Mouse (Mus musculus): Measurements from ENCODE around the gene Nt5c. TPM values are rescaled to one million over a fixed set of nuclear protein-coding genes. Genes with fewer than 3 reads are reported as not detected.
A peak's percentile ranks its signal among the peaks of the same experiment; 100 is the strongest.

Nt5c gene
- total and polyA plus RNA-seq, 2 experiments: 32.6 to 39.2 TPM

- Histone ChIP-seq H3K27ac (replicated peaks; ENCODE audit: insufficient read depth, low read depth, low read length) (no peak overlapping the region), H3K4me1 (ENCODE audit: control insufficient read depth, insufficient read depth, low read length) (peaks cover 17% of the 10 kb centered on the region), H3K4me3 (ENCODE audit: insufficient read depth, low read depth, low read length) (peak overlapping the region; percentile 58; the same call in 1 of the 2 replicates), H3K36me3 (ENCODE audit: control insufficient read depth, insufficient read depth, low read length) (no peaks in the 10 kb centered on the region), H3K9ac (ENCODE audit: low read depth, low read length) (no peak overlapping the region), H3K27me3 (ENCODE audit: control insufficient read depth, insufficient read depth, low read length) (no peaks in the 10 kb centered on the region), H3K79me2 (ENCODE audit: control insufficient read depth, insufficient read depth, low read length) (no peaks in the 10 kb centered on the region)
- WGBS: 48% methylated on average over 11 of the region's 11 CpGs
- DNase-seq (ENCODE audit: extremely low read depth, low read depth, low spot score): peak; percentile 33
- TF ChIP-seq CTCF (IDR thresholded peaks at IDR 0.05; ENCODE audit: low read depth, low read length) (no peak), POLR2A (IDR thresholded peaks at IDR 0.05; ENCODE audit: extremely low read depth, insufficient read depth, low read length) (no peak)
Observed at GRCm38 (mm10) chr11:115463397-115463796, 28.3 kb downstream of the Nt5c start.

- WGBS: 32% methylated on average over 16 of the region's 16 CpGs
- Histone ChIP-seq H3K79me2 (ENCODE audit: control insufficient read depth, insufficient read depth, low read length) (no peaks in the 10 kb centered on the region), H3K27me3 (ENCODE audit: control insufficient read depth, insufficient read depth, low read length) (no peaks in the 10 kb centered on the region), H3K4me1 (ENCODE audit: control insufficient read depth, insufficient read depth, low read length) (peaks cover 21% of the 10 kb centered on the region), H3K9ac (ENCODE audit: low read depth, low read length) (peak within 1 kb of the TSS; percentile 75), H3K36me3 (ENCODE audit: control insufficient read depth, insufficient read depth, low read length) (no peaks in the 10 kb centered on the region), H3K4me3 (ENCODE audit: insufficient read depth, low read depth, low read length) (peak within 1 kb of the TSS; percentile 58), H3K27ac (replicated peaks; ENCODE audit: insufficient read depth, low read depth, low read length) (peak within 1 kb of the TSS; percentile 83)
- TF ChIP-seq CTCF (IDR thresholded peaks at IDR 0.05; ENCODE audit: low read depth, low read length): peak; percentile 15; the same call in 1 of the 2 replicates
- TF ChIP-seq POLR2A (IDR thresholded peaks at IDR 0.05; ENCODE audit: extremely low read depth, insufficient read depth, low read length): 0 out of 2 replicates have a peak, but pooled peaks have one; percentile 27
- peak; percentile 91 for DNase-seq (ENCODE audit: extremely low read depth, low read depth, low spot score)
Observed at GRCm38 (mm10) chr11:115462243-115462891, 29.3 kb downstream of the Nt5c start, which contains the start of gene Slc16a5. TSS of gene Slc16a5 (plus strand) at chr11:115462474.

- peak overlapping the region; percentile 75 for H3K9ac ChIP-seq (ENCODE audit: low read depth, low read length)
- DNase-seq (ENCODE audit: extremely low read depth, low read depth, low spot score): no peak
- peak overlapping the region; percentile 83 for H3K27ac ChIP-seq (replicated peaks; ENCODE audit: insufficient read depth, low read depth, low read length)
- no peaks in the 10 kb centered on the region for H3K36me3 ChIP-seq (ENCODE audit: control insufficient read depth, insufficient read depth, low read length)
- peaks cover 24% of the 10 kb centered on the region for H3K4me1 ChIP-seq (ENCODE audit: control insufficient read depth, insufficient read depth, low read length)
- no peaks in the 10 kb centered on the region for H3K27me3 ChIP-seq (ENCODE audit: control insufficient read depth, insufficient read depth, low read length)
- TF ChIP-seq POLR2A (IDR thresholded peaks at IDR 0.05; ENCODE audit: extremely low read depth, insufficient read depth, low read length) (no peak), CTCF (IDR thresholded peaks at IDR 0.05; ENCODE audit: low read depth, low read length) (no peak)
- H3K79me2 ChIP-seq (ENCODE audit: control insufficient read depth, insufficient read depth, low read length): no peaks in the 10 kb centered on the region
- WGBS: 21% methylated on average over 5 of the region's 5 CpGs
- H3K4me3 ChIP-seq (ENCODE audit: insufficient read depth, low read depth, low read length): peak overlapping the region; percentile 46; the same call in 1 of the 2 replicates
Observed at GRCm38 (mm10) chr11:115461846-115462242, 29.8 kb downstream of the Nt5c start.

- Histone ChIP-seq H3K36me3 (ENCODE audit: control insufficient read depth, insufficient read depth, low read length) (no peaks in the 10 kb centered on the region), H3K27me3 (ENCODE audit: control insufficient read depth, insufficient read depth, low read length) (no peaks in the 10 kb centered on the region), H3K79me2 (ENCODE audit: control insufficient read depth, insufficient read depth, low read length) (no peaks in the 10 kb centered on the region), H3K4me1 (ENCODE audit: control insufficient read depth, insufficient read depth, low read length) (peaks cover 24% of the 10 kb centered on the region), H3K4me3 (ENCODE audit: insufficient read depth, low read depth, low read length) (no peak overlapping the region), H3K27ac (replicated peaks; ENCODE audit: insufficient read depth, low read depth, low read length) (no peak overlapping the region), H3K9ac (ENCODE audit: low read depth, low read length) (no peak overlapping the region)
- DNase-seq (ENCODE audit: extremely low read depth, low read depth, low spot score): no peak
- 81% methylated on average over 8 of the region's 8 CpGs for WGBS
- TF ChIP-seq CTCF (IDR thresholded peaks at IDR 0.05; ENCODE audit: low read depth, low read length) (no peak), POLR2A (IDR thresholded peaks at IDR 0.05; ENCODE audit: extremely low read depth, insufficient read depth, low read length) (no peak)
Observed at GRCm38 (mm10) chr11:115460976-115461375, 30.7 kb downstream of the Nt5c start.

- no peaks in the 10 kb centered on the region for H3K79me2 ChIP-seq (ENCODE audit: control insufficient read depth, insufficient read depth, low read length)
- 30% methylated on average over 6 of the region's 6 CpGs for WGBS
Observed at GRCm38 (mm10) chr11:115457405-115457804, 34.3 kb downstream of the Nt5c start.

GRCm38 (mm10) chr11:115456182-115456581 lies 35.5 kb downstream of the Nt5c start:
- H3K4me1 ChIP-seq (ENCODE audit: control insufficient read depth, insufficient read depth, low read length): peaks cover 12% of the 10 kb centered on the region
- H3K27me3 ChIP-seq (ENCODE audit: control insufficient read depth, insufficient read depth, low read length): no peaks in the 10 kb centered on the region
- H3K9ac ChIP-seq (ENCODE audit: low read depth, low read length): no peak overlapping the region
- H3K79me2 ChIP-seq (ENCODE audit: control insufficient read depth, insufficient read depth, low read length): no peaks in the 10 kb centered on the region
- 96% methylated on average over 5 of the region's 5 CpGs for WGBS
- TF ChIP-seq CTCF (IDR thresholded peaks at IDR 0.05; ENCODE audit: low read depth, low read length): no peak
- TF ChIP-seq POLR2A (IDR thresholded peaks at IDR 0.05; ENCODE audit: extremely low read depth, insufficient read depth, low read length): no peak
- DNase-seq (ENCODE audit: extremely low read depth, low read depth, low spot score): no peak
- no peak overlapping the region for H3K4me3 ChIP-seq (ENCODE audit: insufficient read depth, low read depth, low read length)
- H3K27ac ChIP-seq (replicated peaks; ENCODE audit: insufficient read depth, low read depth, low read length): no peak overlapping the region
- no peaks in the 10 kb centered on the region for H3K36me3 ChIP-seq (ENCODE audit: control insufficient read depth, insufficient read depth, low read length)

More at GRCm38 (mm10) chr11:115457405-115457804, 34.3 kb downstream of the Nt5c start:
- H3K4me1 ChIP-seq (ENCODE audit: control insufficient read depth, insufficient read depth, low read length): peaks cover 19% of the 10 kb centered on the region
- TF ChIP-seq CTCF (IDR thresholded peaks at IDR 0.05; ENCODE audit: low read depth, low read length) (no peak), POLR2A (IDR thresholded peaks at IDR 0.05; ENCODE audit: extremely low read depth, insufficient read depth, low read length) (no peak)
- H3K27ac ChIP-seq (replicated peaks; ENCODE audit: insufficient read depth, low read depth, low read length): 0 out of 2 replicates have a peak overlapping the region, but pooled peaks have one; percentile 19
- no peaks in the 10 kb centered on the region for H3K36me3 ChIP-seq (ENCODE audit: control insufficient read depth, insufficient read depth, low read length)
- no peak overlapping the region for H3K4me3 ChIP-seq (ENCODE audit: insufficient read depth, low read depth, low read length)
- no peaks in the 10 kb centered on the region for H3K27me3 ChIP-seq (ENCODE audit: control insufficient read depth, insufficient read depth, low read length)
- H3K9ac ChIP-seq (ENCODE audit: low read depth, low read length): no peak overlapping the region
- DNase-seq (ENCODE audit: extremely low read depth, low read depth, low spot score): peak; percentile 78
